Mouse (Mus musculus) CH12.LX (cell line): ENCODE results near the gene Hid1. TPM values are rescaled to one million over a fixed set of nuclear protein-coding genes. Genes with fewer than 3 reads are reported as not detected.

Experiments used
- DNase-seq: peaks from one replicate; pipeline ENCODE4 v3.0.0-alpha.2; 2013; ENCODE audit errors: extremely low read depth
- H3K27ac ChIP-seq: 2 replicates; pipeline ENCODE4 v1.5.1; 2012; ENCODE audit warnings: low read depth, mild to moderate bottlenecking, control low read depth, moderate library complexity; ENCODE audit not compliant: insufficient read depth
- H3K27me3 ChIP-seq: replicated peaks from 2 replicates; pipeline ENCODE3; 2012; ENCODE audit warnings: inconsistent platforms
- H3K36me3 ChIP-seq, 2 experiments: replicated peaks in 1 of 2; 2 replicates each; pipeline versions ENCODE3 to v1.6.1; 2012; ENCODE audit warnings: inconsistent platforms in 1 of 2, low read length in 1 of 2, mild to moderate bottlenecking in 1 of 2, mixed read lengths in 1 of 2, moderate library complexity in 1 of 2; ENCODE audit not compliant: control insufficient read depth in 1 of 2, insufficient read depth in 1 of 2
- H3K4me1 ChIP-seq, 2 experiments: 2 replicates each; pipeline ENCODE4 v1.6.1; 2012; ENCODE audit warnings: inconsistent platforms in 1 of 2, moderate library complexity in 1 of 2; ENCODE audit not compliant: insufficient read depth in 2 of 2, control insufficient read depth in 1 of 2
- H3K4me2 ChIP-seq: 2 replicates; pipeline ENCODE4 v1.6.1; 2012; ENCODE audit warnings: low read depth, mild to moderate bottlenecking, control low read depth; ENCODE audit not compliant: poor library complexity, insufficient read depth, severe bottlenecking
- H3K4me3 ChIP-seq, 3 experiments: fragments of 150-350 bp in 1 of 3; sonication (generic) in 1 of 3; replicated peaks in 1 of 3; 2 replicates each; pipeline versions ENCODE3 to v1.5.1; 2011 to 2012; ENCODE audit warnings: low read depth in 2 of 3, low read length in 2 of 3, mild to moderate bottlenecking in 2 of 3, moderate library complexity in 2 of 3, control low read depth in 1 of 3, improper control_type of control experiment in 1 of 3, inconsistent platforms in 1 of 3, mixed read lengths in 1 of 3; ENCODE audit not compliant: poor library complexity in 1 of 3
- H3K79me2 ChIP-seq: replicated peaks from 2 replicates; pipeline ENCODE4 v1.6.1; 2012; ENCODE audit warnings: mild to moderate bottlenecking, moderate library complexity; ENCODE audit not compliant: control insufficient read depth, poor library complexity, insufficient read depth, severe bottlenecking; ENCODE audit errors: extremely low read depth
- H3K9ac ChIP-seq: 2 replicates; pipeline ENCODE4 v1.6.1; 2012; ENCODE audit warnings: low read depth, mild to moderate bottlenecking, control low read depth, moderate library complexity; ENCODE audit not compliant: insufficient read depth
- H3K9me3 ChIP-seq: replicated peaks from 2 replicates; pipeline ENCODE3; 2012; ENCODE audit warnings: low read length, inconsistent platforms, mixed read lengths
- BHLHE40 ChIP-seq: IDR thresholded peaks from 2 replicates; pipeline ENCODE4 v1.6.1; 2011; ENCODE audit warnings: mild to moderate bottlenecking, low read depth, low read length, improper control_type of control experiment
- CHD2 ChIP-seq: IDR thresholded peaks from 2 replicates; pipeline ENCODE4 v1.6.1; 2011; ENCODE audit warnings: low read length, improper control_type of control experiment
- CTCF ChIP-seq, 2 experiments: IDR thresholded peaks in 1 of 2; conservative IDR thresholded peaks in 1 of 2; 2 replicates each; pipeline ENCODE4 v1.5.1; 2011 to 2012; ENCODE audit warnings: low read depth in 2 of 2, low read length in 2 of 2, improper control_type of control experiment in 1 of 2, inconsistent platforms in 1 of 2, mild to moderate bottlenecking in 1 of 2, moderate library complexity in 1 of 2
- ELF1 ChIP-seq: IDR thresholded peaks from 2 replicates; pipeline ENCODE4 v1.6.1; 2014; ENCODE audit warnings: low read depth, mild to moderate bottlenecking, inconsistent platforms, low read length, improper control_type of control experiment
- JUN ChIP-seq: IDR thresholded peaks from 2 replicates; pipeline ENCODE4 v1.6.1; 2011; ENCODE audit warnings: low read depth, mild to moderate bottlenecking, low read length, improper control_type of control experiment, moderate library complexity; ENCODE audit not compliant: insufficient read depth
- JUND ChIP-seq: conservative IDR thresholded peaks from 2 replicates; pipeline ENCODE4 v1.6.1; 2011; ENCODE audit warnings: low read depth, low read length, improper control_type of control experiment
- MAX ChIP-seq: IDR thresholded peaks from 2 replicates; pipeline ENCODE4 v1.6.1; 2011; ENCODE audit warnings: low read length, improper control_type of control experiment
- MAZ ChIP-seq: IDR thresholded peaks from 2 replicates; pipeline ENCODE4 v1.6.1; 2012; ENCODE audit warnings: low read depth, mild to moderate bottlenecking, inconsistent platforms, low read length, improper control_type of control experiment, moderate library complexity
- MXI1 ChIP-seq: IDR thresholded peaks from 2 replicates; pipeline ENCODE4 v1.6.1; 2011; ENCODE audit warnings: mild to moderate bottlenecking, low read depth, low read length, improper control_type of control experiment
- NELFE ChIP-seq: IDR thresholded peaks from 2 replicates; pipeline ENCODE4 v1.6.1; 2011; ENCODE audit warnings: low read depth, low read length, improper control_type of control experiment
- RAD21 ChIP-seq: IDR thresholded peaks from 2 replicates; pipeline ENCODE4 v1.6.1; 2011; ENCODE audit warnings: low read depth, mild to moderate bottlenecking, low read length, improper control_type of control experiment, moderate library complexity
- SMC3 ChIP-seq: IDR thresholded peaks from 2 replicates; pipeline ENCODE4 v1.6.1; 2011; ENCODE audit warnings: low read depth, low read length, improper control_type of control experiment
- TBP ChIP-seq: conservative IDR thresholded peaks from 2 replicates; pipeline ENCODE4 v1.6.1; 2011; ENCODE audit warnings: low read depth, low read length, improper control_type of control experiment
- TCF12 ChIP-seq: IDR thresholded peaks from 2 replicates; pipeline ENCODE4 v1.6.1; 2014; ENCODE audit warnings: low read depth, mild to moderate bottlenecking, inconsistent platforms, low read length, improper control_type of control experiment
- ZC3H11A ChIP-seq: IDR thresholded peaks from 2 replicates; pipeline ENCODE4 v1.6.1; 2012; ENCODE audit warnings: low read depth, mild to moderate bottlenecking, inconsistent platforms, low read length, improper control_type of control experiment
- ZKSCAN1 ChIP-seq: IDR thresholded peaks from 2 replicates; pipeline ENCODE4 v1.6.1; 2012; ENCODE audit warnings: low read depth, inconsistent platforms, low read length, improper control_type of control experiment, borderline replicate concordance
- ZMIZ1 ChIP-seq: IDR thresholded peaks from 2 replicates; pipeline ENCODE4 v1.6.1; 2012; ENCODE audit warnings: low read depth, mild to moderate bottlenecking, inconsistent platforms, low read length, improper control_type of control experiment
- ZNF384 ChIP-seq: IDR thresholded peaks from 2 replicates; pipeline ENCODE4 v1.6.1; 2012; ENCODE audit warnings: low read depth, low read length, improper control_type of control experiment, inconsistent platforms
- dilution Hi-C: fragments of 300-500 bp; cut with MboI; formaldehyde crosslinking; loops from 2 replicates; pipeline ENCODE4 v1.14.3; 2020; ENCODE audit warnings: low sequenced_read_pairs; ENCODE audit not compliant: extremely low pct_unique_long_range_greater_than_20kb, extremely low pct_ligation_motif_present
- in situ Hi-C: fragments of 300-500 bp; cut with MboI; formaldehyde crosslinking; loops from 3 replicates; pipeline ENCODE4 v1.14.3; 2019; ENCODE audit warnings: low sequenced_read_pairs, low pct_ligation_motif_present, low pct_unique_long_range_greater_than_20kb, mixed read lengths
- polyA plus RNA-seq: library from polyadenylated mRNA; unstranded; fragments of >175 nt; gene quantifications from 2 replicates; pipeline ENCODE4 v1.2.1, GENCODE M21; 2012; ENCODE audit warnings: low read depth; ENCODE audit not compliant: insufficient read length
- total RNA-seq, 2 experiments: library from RNA; depleted of rRNA; stranded (reverse); fragments of 300-350 nt in 1 of 2; fragments of >200 nt in 1 of 2; gene quantifications; 2 replicates each; pipeline ENCODE4 v1.2.3; 2012 to 2014

The Hid1 gene
- total and polyA plus RNA-seq, 3 experiments, result 0.12 to 3.6 (median 0.36) TPM

DNA sequence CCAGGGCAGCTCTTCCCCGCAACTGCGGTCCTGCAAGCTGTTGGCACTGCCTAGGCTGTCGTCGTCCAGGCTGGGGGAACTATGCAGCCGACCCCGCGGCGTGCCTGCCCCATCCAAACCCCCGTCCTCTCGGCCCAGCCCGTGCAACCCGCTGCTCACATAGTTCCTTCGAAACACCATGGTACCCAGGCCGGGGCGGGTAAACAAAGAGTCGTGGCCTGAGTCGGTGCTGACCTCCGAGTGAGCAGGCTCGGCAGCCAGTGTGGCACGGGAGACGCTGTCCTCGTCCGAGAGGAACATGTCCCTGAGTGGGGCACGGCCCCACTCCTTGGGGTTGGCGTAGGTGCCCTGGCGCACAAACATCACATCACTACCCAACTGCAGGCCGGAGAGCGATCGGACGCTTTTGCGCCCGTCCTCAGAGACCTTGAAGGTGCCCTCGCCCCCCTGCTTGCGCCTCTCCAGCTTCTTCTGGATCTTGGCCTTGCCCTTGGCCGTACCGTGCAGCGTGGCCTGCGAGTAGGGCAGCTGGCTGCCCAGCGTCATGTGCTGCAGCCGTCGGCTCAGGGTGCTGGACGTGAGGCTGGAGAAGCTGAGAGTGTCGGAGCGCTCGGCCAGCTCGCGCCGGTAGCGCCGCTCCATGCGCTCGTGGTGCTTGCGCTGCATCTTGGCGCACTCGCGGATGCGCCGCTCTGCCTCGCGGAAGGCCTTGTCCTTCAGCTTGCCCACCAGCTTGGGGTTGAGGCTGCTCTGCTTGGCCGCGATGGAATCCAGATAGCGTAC, 49.1 kb downstream of the Hid1 start:
- H3K4me2 ChIP-seq, result no peak overlapping the region
- H3K36me3 ChIP-seq, result no peaks in the 10 kb centered on the region
- no peak overlapping the region for H3K27ac ChIP-seq
- no peak overlapping the region for H3K4me3 ChIP-seq
- peaks cover 8 to 11% of the 10 kb centered on the region in 2 experiments; a peak in 3 of 4 replicates for H3K4me1 ChIP-seq
- H3K9me3 ChIP-seq, result peaks cover 5% of the 10 kb centered on the region
- dilution Hi-C loops, result no loop called here
- TF ChIP-seq ZMIZ1 (no peak), CHD2 (no peak), RAD21 (no peak), BHLHE40 (no peak), ZNF384 (no peak), MAZ (no peak)
- no peaks in the 10 kb centered on the region for H3K79me2 ChIP-seq
- peaks cover 90% of the 10 kb centered on the region for H3K27me3 ChIP-seq
- in situ Hi-C loops, result no loop called here
- DNase-seq, result no peak
- no peak overlapping the region for H3K9ac ChIP-seq

DNA sequence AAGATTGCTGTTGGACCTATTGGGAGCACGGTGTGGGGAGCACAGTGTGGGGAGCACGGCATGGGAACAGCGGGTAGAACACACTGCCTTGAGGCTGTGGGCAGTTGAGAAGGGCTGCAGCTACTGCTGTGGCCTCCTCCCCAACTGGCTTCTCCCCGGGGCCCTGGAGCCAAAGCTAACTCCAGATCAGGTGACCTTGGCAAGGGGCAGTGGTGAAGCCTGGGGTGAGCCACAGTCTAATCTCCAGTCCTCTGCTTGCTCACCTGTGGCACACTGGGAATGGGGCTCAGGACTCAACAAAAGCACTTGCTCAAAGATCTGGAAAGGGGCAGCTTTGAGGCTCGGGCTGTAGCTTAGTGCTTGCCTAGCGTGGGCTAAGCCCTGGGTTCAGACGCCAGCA, 50.4 kb downstream of the Hid1 start:
- in situ Hi-C loops (no loop called here), dilution Hi-C loops (no loop called here)
- H3K27me3 ChIP-seq, result peaks cover 90% of the 10 kb centered on the region
- no peak overlapping the region for H3K4me3 ChIP-seq
- H3K4me2 ChIP-seq, result no peak overlapping the region
- DNase-seq, result no peak
- H3K9me3 ChIP-seq, result peaks cover 5% of the 10 kb centered on the region
- no peak overlapping the region for H3K9ac ChIP-seq
- no peaks in the 10 kb centered on the region for H3K79me2 ChIP-seq
- H3K4me1 ChIP-seq, result peaks cover 8 to 10% of the 10 kb centered on the region in 2 experiments; a peak in 3 of 4 replicates
- H3K27ac ChIP-seq, result no peak overlapping the region
- no peak for TF ChIP-seq TBP
- no peak for TF ChIP-seq MAX
- no peak for TF ChIP-seq ELF1
- no peak for TF ChIP-seq ZMIZ1
- no peak for TF ChIP-seq JUND
- TF ChIP-seq TCF12, result no peak
- TF ChIP-seq SMC3, result no peak
- TF ChIP-seq JUN, result no peak
- TF ChIP-seq ZC3H11A, result no peak
- TF ChIP-seq MXI1, result no peak
- TF ChIP-seq NELFE, result no peak
- TF ChIP-seq ZNF384, result no peak
- TF ChIP-seq MAZ, result no peak
- no peak for TF ChIP-seq CTCF (conservative IDR thresholded peaks at IDR 0.05 in 1 of 2, IDR thresholded peaks at IDR 0.05 in 1 of 2; ENCODE audit: low read depth in 2 of 2, low read length in 2 of 2)
- no peak for TF ChIP-seq ZKSCAN1
- H3K36me3 ChIP-seq, result no peaks in the 10 kb centered on the region
